Mouse (Mus musculus) G1E (cell line): ENCODE measurements around the gene Lsm7. TPM values are rescaled to one million over a fixed set of nuclear protein-coding genes. Genes with fewer than 3 reads are reported as not detected.
A peak's percentile ranks its signal among the peaks of the same experiment; 100 is the strongest.

Experiments
- ATAC-seq: 2 replicates; pipeline ENCODE4 v1.8.0; 2016; ENCODE audit warnings: mild to moderate bottlenecking; ENCODE audit not compliant: insufficient number of reproducible peaks, poor library complexity, low FRiP score, severe bottlenecking; ENCODE audit errors: extremely low read depth
- DNase-seq: peaks from one replicate; pipeline ENCODE4 v3.0.0; 2012; ENCODE audit warnings: low spot score
- H3K27me3 ChIP-seq: 2 replicates; pipeline ENCODE4 v1.6.1; 2012; ENCODE audit warnings: mild to moderate bottlenecking, low read length, inconsistent platforms; ENCODE audit not compliant: insufficient read depth
- H3K36me3 ChIP-seq: replicated peaks from 2 replicates; pipeline ENCODE3; 2012; ENCODE audit warnings: mild to moderate bottlenecking, inconsistent platforms
- H3K4me1 ChIP-seq: 2 replicates; pipeline ENCODE4 v1.6.1; 2012; ENCODE audit warnings: low read depth, low read length, inconsistent platforms, mixed read lengths; ENCODE audit not compliant: insufficient read depth
- H3K4me3 ChIP-seq: 2 replicates; pipeline ENCODE4 v1.5.1; 2012; ENCODE audit warnings: low read depth, mild to moderate bottlenecking, inconsistent platforms, low read length, moderate library complexity, mixed read lengths
- H3K9me3 ChIP-seq: replicated peaks from 2 replicates; pipeline ENCODE4 v1.6.1; 2012; ENCODE audit warnings: inconsistent platforms
- CTCF ChIP-seq: IDR thresholded peaks from 2 replicates; pipeline ENCODE4 v1.5.1; 2012; ENCODE audit warnings: low read depth, low read length, inconsistent platforms, mixed read lengths
- GATA1 ChIP-seq: IDR thresholded peaks from 2 replicates; pipeline ENCODE4 v1.6.1; 2012; ENCODE audit warnings: borderline replicate concordance, low read length, inconsistent platforms, mixed read lengths
- GATA2 ChIP-seq: IDR thresholded peaks from 2 replicates; pipeline ENCODE4 v1.6.1; 2012; ENCODE audit warnings: low read depth, low read length, inconsistent platforms, borderline replicate concordance
- POLR2AphosphoS5 ChIP-seq: IDR thresholded peaks from 2 replicates; pipeline ENCODE4 v1.6.1; 2012; ENCODE audit warnings: low read depth, low read length, inconsistent platforms; ENCODE audit not compliant: insufficient replicate concordance
- TAL1 ChIP-seq: conservative IDR thresholded peaks from 2 replicates; pipeline ENCODE4 v1.6.1; 2012; ENCODE audit warnings: low read depth, low read length, inconsistent platforms, mixed read lengths
- polyA plus RNA-seq: library from polyadenylated mRNA; stranded (reverse); fragments of >175 nt; gene quantifications from 2 replicates; pipeline ENCODE4 v1.2.3, GENCODE M21; 2012
- total RNA-seq, 2 experiments: library from RNA; stranded (forward) in 1 of 2; stranded (reverse) in 1 of 2; fragments of 200-1000 nt in 1 of 2; fragments of >200 nt in 1 of 2; fragmentation: Nextera tagmentation in 1 of 2; gene quantifications; 2 replicates each; pipeline ENCODE4 v1.2.3; 2014 to 2017

Lsm7 gene
- total and polyA plus RNA-seq, 3 experiments: 51.2 to 282 (median 269) TPM

DNA sequence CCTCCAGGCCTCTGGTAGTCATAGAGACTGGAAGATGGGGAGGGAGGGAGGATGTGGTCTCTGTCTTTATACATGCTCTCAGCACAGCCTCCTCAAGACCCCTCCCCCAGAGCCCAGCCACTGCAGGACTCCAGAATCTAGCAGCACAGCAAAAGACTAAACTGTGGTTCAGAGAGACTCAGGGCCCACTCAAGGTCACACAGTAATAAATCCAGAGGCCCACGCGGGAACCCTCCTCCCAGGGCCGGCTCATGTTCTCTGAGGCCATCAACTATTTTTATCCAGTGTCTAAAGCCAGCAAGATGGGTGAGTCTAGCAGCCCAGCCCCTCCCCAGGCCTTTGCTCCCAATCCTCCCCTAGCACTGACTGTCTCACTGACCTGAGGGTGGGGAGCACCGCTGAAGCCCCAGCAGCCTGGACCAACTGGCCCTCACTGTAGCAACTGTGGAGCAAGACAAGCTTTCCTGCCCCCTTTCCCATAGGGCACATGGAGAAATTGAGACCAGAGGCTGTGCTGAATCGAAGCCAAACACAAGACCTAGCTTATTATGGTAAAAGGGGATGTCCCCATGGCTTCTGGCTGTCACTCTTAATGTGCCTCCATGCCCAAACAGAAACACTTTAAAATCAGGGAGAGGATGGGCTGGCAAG, 42.5 kb downstream of the Lsm7 start:
- Histone ChIP-seq H3K27me3 (peaks cover 40% of the 10 kb centered on the region), H3K9me3 (peaks cover 11% of the 10 kb centered on the region), H3K4me3 (no peak overlapping the region), H3K4me1 (peaks cover 26% of the 10 kb centered on the region), H3K36me3 (peaks cover 8% of the 10 kb centered on the region)
- TF ChIP-seq CTCF: no peak
- no peak for TF ChIP-seq GATA1
- no peak for TF ChIP-seq GATA2
- TF ChIP-seq TAL1: no peak
- no peak for TF ChIP-seq POLR2AphosphoS5
- DNase-seq (no peak), ATAC-seq (no peak)

GRCm38 (mm10) chr10:80810084-80810483, 44.9 kb downstream of the Lsm7 start:
- no peak for TF ChIP-seq GATA2
- TF ChIP-seq POLR2AphosphoS5: no peak
- no peak for TF ChIP-seq CTCF
- TF ChIP-seq GATA1: no peak
- TF ChIP-seq TAL1: no peak
- peaks cover 40% of the 10 kb centered on the region for H3K4me1 ChIP-seq
- peaks cover 40% of the 10 kb centered on the region for H3K27me3 ChIP-seq
- H3K36me3 ChIP-seq: peaks cover 31% of the 10 kb centered on the region
- DNase-seq: no peak
- H3K4me3 ChIP-seq: peak overlapping the region; percentile 55; the same call in 1 of the 2 replicates
- ATAC-seq: no peak
- H3K9me3 ChIP-seq: peaks cover 25% of the 10 kb centered on the region

- Histone ChIP-seq H3K9me3 (peaks cover 19% of the 10 kb centered on the region), H3K4me1 (peaks cover 43% of the 10 kb centered on the region), H3K27me3 (peaks cover 38% of the 10 kb centered on the region), H3K36me3 (peaks cover 41% of the 10 kb centered on the region), H3K4me3 (no peak overlapping the region)
- no peak for DNase-seq
- TF ChIP-seq POLR2AphosphoS5 (no peak), TAL1 (no peak), GATA1 (no peak)
- ATAC-seq: no peak
These were observed 45.9 kb downstream of the Lsm7 start for GRCm38 (mm10) chr10:80808985-80809632.

- ATAC-seq: no peak
- H3K4me1 ChIP-seq: peaks cover 49% of the 10 kb centered on the region
- peaks cover 34% of the 10 kb centered on the region for H3K27me3 ChIP-seq
- no peak for DNase-seq
- no peak overlapping the region for H3K4me3 ChIP-seq
- peaks cover 49% of the 10 kb centered on the region for H3K36me3 ChIP-seq
- TF ChIP-seq GATA1 (no peak), CTCF (no peak), POLR2AphosphoS5 (no peak), GATA2 (no peak), TAL1 (no peak)
- peaks cover 16% of the 10 kb centered on the region for H3K9me3 ChIP-seq
These were observed 46.7 kb downstream of the Lsm7 start for GRCm38 (mm10) chr10:80808099-80808984.

GRCm38 (mm10) chr10:80807057-80807627, 47.9 kb downstream of the Lsm7 start:
- ATAC-seq: no peak
- Histone ChIP-seq H3K9me3 (peaks cover 14% of the 10 kb centered on the region), H3K4me3 (peak overlapping the region; percentile 23; the same call in 1 of the 2 replicates), H3K4me1 (peaks cover 61% of the 10 kb centered on the region), H3K27me3 (peaks cover 26% of the 10 kb centered on the region; the same call in 1 of the 2 replicates), H3K36me3 (peaks cover 61% of the 10 kb centered on the region)
- no peak for DNase-seq
- TF ChIP-seq POLR2AphosphoS5 (no peak), GATA1 (no peak), GATA2 (no peak), CTCF (no peak), TAL1 (no peak)
